Mouse (Mus musculus) bone marrow macrophage, adult 2 months (primary cell): ENCODE measurements around the gene Lrrc51.

Experiments used
- CTCF ChIP-seq: IDR thresholded peaks from 2 replicates; pipeline ENCODE4 v1.5.1; 2012; ENCODE audit warnings: low read depth, mild to moderate bottlenecking, low read length, moderate library complexity
- POLR2A ChIP-seq: IDR thresholded peaks from 2 replicates; pipeline ENCODE4 v1.6.1; 2012; ENCODE audit warnings: mild to moderate bottlenecking, low read depth, low read length, borderline replicate concordance

- TF ChIP-seq POLR2A = no peak
- TF ChIP-seq CTCF = no peak
These were observed 67.0 kb downstream of the Lrrc51 start for GRCm38 (mm10) chr7:101866491-101867265.
